In genomic region chr7:51709508-51709907, GRCm38 (mm10) we compare ENCODE assay signal across 12 mouse cellular contexts.
"Had no signal": no experiment of that assay in that cellular context is flagged by ENCODE, and none has a peak within 500 bp of the region (broad histone marks: within the 10 kb centered on the region; RNA-seq: fewer than 3 reads in every experiment).

No protein-coding gene starts in this region.

- DNase-seq: gastrocnemius, postnatal 36 days; heart, adult 18-20 months; heart, postnatal 14 days; heart, postnatal 36 days; kidney, adult 11 months; kidney, adult 2 months; kidney, adult 9 months; kidney, postnatal 14 days; kidney, postnatal 36 days; layer of hippocampus, adult 9-11 months; layer of hippocampus, postnatal 36 days; left cerebral cortex, postnatal 4 days had no signal
